Mouse (Mus musculus): ENCODE data around the gene Rps7. TPM values are rescaled to one million over a fixed set of nuclear protein-coding genes. Genes with fewer than 3 reads are reported as not detected.
A peak's percentile ranks its signal among the peaks of the same experiment; 100 is the strongest.

Gene Rps7
- total and polyA plus RNA-seq, 3 experiments: 300 to 2,439 (median 476) TPM

DNA sequence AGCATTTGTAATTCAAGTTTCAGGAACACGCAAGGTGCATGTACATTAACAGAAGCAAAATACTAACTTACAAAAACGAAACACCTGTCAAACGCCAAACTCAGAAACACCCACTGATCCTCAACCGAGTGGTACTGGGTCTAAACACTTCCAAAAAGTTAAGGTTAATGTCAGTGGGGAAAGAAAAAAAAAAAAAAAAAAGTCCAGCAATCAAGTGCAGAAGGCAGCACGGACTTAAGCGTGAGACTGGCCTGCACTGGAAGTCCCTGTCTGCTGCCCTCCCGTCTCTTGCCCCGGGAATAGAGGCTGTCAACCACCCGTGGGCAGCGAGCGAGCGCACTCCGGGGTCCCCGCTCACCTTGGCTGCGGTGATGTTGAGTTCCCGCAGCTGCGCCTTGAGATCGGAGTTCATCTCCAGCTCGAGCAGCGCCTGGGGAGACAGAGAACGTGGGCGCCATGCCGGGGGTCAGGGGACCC lies 657 bp downstream of the Rps7 start:
- Histone ChIP-seq H3K9ac (ENCODE audit: control insufficient read depth, low read depth, low read length, poor library complexity, severe bottlenecking) (peak overlapping the region; percentile 94), H3K4me1 (ENCODE audit: control insufficient read depth in 1 of 2, insufficient read depth in 2 of 2, low read length in 2 of 2) (peaks cover 0 to 26% of the 10 kb centered on the region in 2 experiments; a peak in 3 of 4 replicates), H3K36me3 (ENCODE audit: control insufficient read depth in 1 of 2, insufficient read depth in 2 of 2, low read length in 2 of 2) (peaks cover 33 to 34% of the 10 kb centered on the region in 2 experiments), H3K27ac (ENCODE audit: control insufficient read depth, low read depth, low read length) (peak overlapping the region; percentile 67), H3K79me2 (ENCODE audit: control insufficient read depth, insufficient read depth, low read length, poor library complexity) (peaks cover 39% of the 10 kb centered on the region), H3K9me3 (replicated peaks; ENCODE audit: insufficient read depth, low read length) (no peaks in the 10 kb centered on the region), H3K27me3 (ENCODE audit: control insufficient read depth in 1 of 2, insufficient read depth in 2 of 2, low read length in 2 of 2) (no peaks in the 10 kb centered on the region), H3K4me3 (ENCODE audit: control insufficient read depth in 1 of 2, insufficient read depth in 1 of 2, low read depth in 2 of 2, low read length in 2 of 2) (peak overlapping the region; percentile 68 to 76)
- DNase-seq (ENCODE audit: low read depth, low spot score): peak; percentile 51
- TF ChIP-seq POLR2A (IDR thresholded peaks at IDR 0.05; ENCODE audit: control insufficient read depth in 1 of 2, insufficient read depth in 1 of 2, low read depth in 1 of 2, low read length in 2 of 2, poor library complexity in 1 of 2) (no peak), ZC3H11A (IDR thresholded peaks at IDR 0.05; ENCODE audit: low read depth, low read length) (no peak), ELF1 (IDR thresholded peaks at IDR 0.05; ENCODE audit: low read depth, low read length) (no peak), MAZ (IDR thresholded peaks at IDR 0.05; ENCODE audit: low read depth, low read length) (0 out of 2 replicates have a peak, but pooled peaks have one; percentile 17), CHD1 (IDR thresholded peaks at IDR 0.05; ENCODE audit: low read depth, low read length) (peak; percentile 95), RCOR1 (IDR thresholded peaks at IDR 0.05; ENCODE audit: low read depth, low read length) (no peak), UBTF (IDR thresholded peaks at IDR 0.05; ENCODE audit: borderline replicate concordance, insufficient read depth, low read depth, low read length) (no peak), ZNF384 (IDR thresholded peaks at IDR 0.05; ENCODE audit: low read depth, low read length) (no peak), HCFC1 (IDR thresholded peaks at IDR 0.05; ENCODE audit: low read depth, low read length) (no peak)

DNA sequence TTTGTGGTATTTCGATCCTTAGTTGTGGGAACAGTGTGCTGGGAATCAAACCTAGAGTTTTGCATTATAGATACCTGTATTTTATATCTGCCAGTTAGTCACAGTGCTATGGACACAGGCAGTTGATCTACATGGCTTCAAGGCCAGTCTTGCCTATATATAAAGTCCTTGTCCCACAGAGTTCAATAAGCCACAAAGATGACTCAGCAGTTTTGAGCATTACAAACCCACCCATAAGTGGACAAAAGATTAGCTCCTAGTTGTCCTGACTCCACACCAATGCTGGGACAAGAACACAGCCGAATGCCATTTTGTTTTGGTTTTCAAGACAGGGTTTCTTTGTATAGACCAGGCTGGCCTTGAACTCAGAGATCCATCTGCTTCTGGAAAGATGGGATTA lies 7.3 kb downstream of the Rps7 start:
- H3K27ac ChIP-seq (ENCODE audit: control insufficient read depth, low read depth, low read length): peak overlapping the region; percentile 1; the same call in 1 of the 2 replicates
- H3K9me3 ChIP-seq (replicated peaks; ENCODE audit: insufficient read depth, low read length): no peaks in the 10 kb centered on the region
- H3K36me3 ChIP-seq (ENCODE audit: control insufficient read depth in 1 of 2, insufficient read depth in 2 of 2, low read length in 2 of 2): peaks cover 24 to 37% of the 10 kb centered on the region in 2 experiments

More for the DNA sequence above, 7.3 kb downstream of the Rps7 start:
- DNase-seq (ENCODE audit: low read depth, low spot score): peak; percentile 64
- H3K4me3 ChIP-seq (ENCODE audit: control insufficient read depth in 1 of 2, insufficient read depth in 1 of 2, low read depth in 2 of 2, low read length in 2 of 2): no peak overlapping the region
- H3K9ac ChIP-seq (ENCODE audit: control insufficient read depth, low read depth, low read length, poor library complexity, severe bottlenecking): no peak overlapping the region
- H3K4me1 ChIP-seq (ENCODE audit: control insufficient read depth in 1 of 2, insufficient read depth in 2 of 2, low read length in 2 of 2): peaks cover 0 to 26% of the 10 kb centered on the region in 2 experiments; a peak in 3 of 4 replicates
- H3K79me2 ChIP-seq (ENCODE audit: control insufficient read depth, insufficient read depth, low read length, poor library complexity): peaks cover 17% of the 10 kb centered on the region
- TF ChIP-seq USF2 (IDR thresholded peaks at IDR 0.05; ENCODE audit: borderline replicate concordance in 1 of 2, insufficient read depth in 1 of 2, low read depth in 1 of 2, low read length in 2 of 2): no peak
- TF ChIP-seq POLR2A (IDR thresholded peaks at IDR 0.05; ENCODE audit: control insufficient read depth in 1 of 2, insufficient read depth in 1 of 2, low read depth in 1 of 2, low read length in 2 of 2, poor library complexity in 1 of 2): peak in 1 of 2 experiments; percentile 51; a peak in 2 of 4 replicates
- TF ChIP-seq CHD2 (IDR thresholded peaks at IDR 0.05; ENCODE audit: low read length): no peak
- TF ChIP-seq SMC3 (IDR thresholded peaks at IDR 0.05; ENCODE audit: low read depth, low read length): 0 out of 2 replicates have a peak, but pooled peaks have one; percentile 1
- TF ChIP-seq NELFE (IDR thresholded peaks at IDR 0.05; ENCODE audit: low read depth, low read length): no peak
- TF ChIP-seq RCOR1 (IDR thresholded peaks at IDR 0.05; ENCODE audit: low read depth, low read length): no peak
- TF ChIP-seq TBP (IDR thresholded peaks at IDR 0.05; ENCODE audit: low read depth, low read length): no peak
- TF ChIP-seq MAX (IDR thresholded peaks at IDR 0.05; ENCODE audit: low read length): no peak
- no peak for TF ChIP-seq JUND (IDR thresholded peaks at IDR 0.05; ENCODE audit: low read depth, low read length)
- TF ChIP-seq USF1 (IDR thresholded peaks at IDR 0.05; ENCODE audit: low read depth, low read length): no peak
- TF ChIP-seq GABPA (IDR thresholded peaks at IDR 0.05; ENCODE audit: low read depth, low read length): peak; percentile 30; the same call in 1 of the 2 replicates
- peak; percentile 18; the same call in 1 of the 2 replicates for TF ChIP-seq POLR2AphosphoS2 (IDR thresholded peaks at IDR 0.05; ENCODE audit: low read length)
- no peak for TF ChIP-seq MXI1 (IDR thresholded peaks at IDR 0.05; ENCODE audit: low read depth, low read length)
- peak; percentile 93 for TF ChIP-seq MAFK (IDR thresholded peaks at IDR 0.05; ENCODE audit: borderline replicate concordance, low read depth, low read length)
- H3K27me3 ChIP-seq (ENCODE audit: control insufficient read depth in 1 of 2, insufficient read depth in 2 of 2, low read length in 2 of 2): no peaks in the 10 kb centered on the region
